Mouse (Mus musculus) stomach, postnatal 0 days (tissue): Measurements from ENCODE around the gene Atxn10.

Experiments
- CTCF ChIP-seq: IDR thresholded peaks from 2 replicates; pipeline ENCODE4 v1.5.1; 2016; ENCODE audit warnings: antibody characterized with exemption, low read depth, mild to moderate bottlenecking, moderate library complexity
- EP300 ChIP-seq: optimal IDR thresholded peaks from 2 replicates; pipeline ENCODE3; 2016; ENCODE audit warnings: antibody characterized with exemption

GRCm38 (mm10) chr15:85466456-85467067 lies 130.5 kb downstream of the Atxn10 start:
- TF ChIP-seq EP300 = no peak
- no peak for TF ChIP-seq CTCF
